Mouse (Mus musculus) lung, postnatal 25 days (tissue): ENCODE measurements around the gene P2rx1.

Experiments used
- DNase-seq: peaks from one replicate; pipeline ENCODE4 v3.0.0; 2022; ENCODE audit warnings: low spot score

Gene P2rx1

GRCm38 (mm10) chr11:72987807-72988206, 11.1 kb upstream of the P2rx1 start:
- DNase-seq, result no peak

- no peak for DNase-seq
Observed at GRCm38 (mm10) chr11:72989044-72989443, 9.9 kb upstream of the P2rx1 start.

GRCm38 (mm10) chr11:72990688-72991087, 8.2 kb upstream of the P2rx1 start:
- no peak for DNase-seq

GRCm38 (mm10) chr11:72991961-72992360, 6.9 kb upstream of the P2rx1 start:
- DNase-seq, result no peak

GRCm38 (mm10) chr11:72996346-72996745, 2.6 kb upstream of the P2rx1 start:
- DNase-seq, result no peak

GRCm38 (mm10) chr11:72996781-72997180, 2.1 kb upstream of the P2rx1 start:
- no peak for DNase-seq

- DNase-seq, result no peak
Observed at GRCm38 (mm10) chr11:72997529-72998326, 1.2 kb upstream of the P2rx1 start.

- DNase-seq, result peak; percentile 83
Observed at GRCm38 (mm10) chr11:73001029-73001428, 2.1 kb downstream of the P2rx1 start.

GRCm38 (mm10) chr11:73006377-73006776, 7.5 kb downstream of the P2rx1 start:
- DNase-seq, result peak; percentile 76

- DNase-seq, result no peak
Observed at GRCm38 (mm10) chr11:73007113-73007512, 8.2 kb downstream of the P2rx1 start.

- DNase-seq, result peak; percentile 69
Observed at GRCm38 (mm10) chr11:73007698-73008481, 9.0 kb downstream of the P2rx1 start.

GRCm38 (mm10) chr11:73008826-73009225, 9.9 kb downstream of the P2rx1 start:
- DNase-seq, result no peak

GRCm38 (mm10) chr11:73009531-73010274, 10.8 kb downstream of the P2rx1 start:
- no peak for DNase-seq

- DNase-seq, result no peak
Observed at GRCm38 (mm10) chr11:73013981-73014380, 15.1 kb downstream of the P2rx1 start.

GRCm38 (mm10) chr11:73014831-73015344, 16.0 kb downstream of the P2rx1 start:
- no peak for DNase-seq

GRCm38 (mm10) chr11:73015391-73016102, 16.6 kb downstream of the P2rx1 start:
- peak; percentile 45 for DNase-seq

- DNase-seq, result peak; percentile 38
Observed at GRCm38 (mm10) chr11:73016103-73016420, 17.2 kb downstream of the P2rx1 start.

GRCm38 (mm10) chr11:73018471-73019146, 19.7 kb downstream of the P2rx1 start, which contains the start of gene Camkk1:
Gene Camkk1, plus strand, starts transcription at chr11:73019008.
- DNase-seq, result peak; percentile 95

GRCm38 (mm10) chr11:73019147-73019795, 20.4 kb downstream of the P2rx1 start:
- DNase-seq, result peak; percentile 64

- no peak for DNase-seq
Observed at GRCm38 (mm10) chr11:73020953-73021800, 22.3 kb downstream of the P2rx1 start.
